Mouse (Mus musculus): Measurements from ENCODE around the gene Ccdc180. TPM values are rescaled to one million over a fixed set of nuclear protein-coding genes. Genes with fewer than 3 reads are reported as not detected.

Gene Ccdc180
- polyA plus RNA-seq, 1 experiment from 2014 or later = 0.14 TPM

GRCm38 (mm10) chr4:45981054-45981453 lies 91.0 kb downstream of the Ccdc180 start:
- Histone ChIP-seq H3K36me3 (ENCODE audit: control insufficient read depth, insufficient read depth) (0 out of 2 replicates have a peak, but pooled peaks cover 4% of the 10 kb centered on the region), H3K4me3 (ENCODE audit: low read depth, low read length) (no peak overlapping the region), H3K9me3 (ENCODE audit: control insufficient read depth) (no peaks in the 10 kb centered on the region), H3K4me1 (replicated peaks; ENCODE audit: control insufficient read depth, insufficient read depth, low read length) (no peaks in the 10 kb centered on the region; the same call in 1 of the 2 replicates), H3K27ac (ENCODE audit: low read depth, low read length) (no peak overlapping the region), H3K27me3 (replicated peaks; ENCODE audit: control insufficient read depth, insufficient read depth, low read length) (no peaks in the 10 kb centered on the region), H3K9ac (ENCODE audit: low read depth, low read length) (no peak overlapping the region), H3K4me2 (replicated peaks; ENCODE audit: low read depth) (no peak overlapping the region)
- ATAC-seq = no peak
- no peak for TF ChIP-seq CTCF (IDR thresholded peaks at IDR 0.05; ENCODE audit: low read depth)

GRCm38 (mm10) chr4:45990427-45991135 lies 100.5 kb downstream of the Ccdc180 start:
- Histone ChIP-seq H3K4me3 (ENCODE audit: low read depth, low read length) (no peak overlapping the region), H3K9me3 (ENCODE audit: control insufficient read depth) (no peaks in the 10 kb centered on the region), H3K4me2 (replicated peaks; ENCODE audit: low read depth) (no peak overlapping the region), H3K27ac (ENCODE audit: low read depth, low read length) (no peak overlapping the region), H3K4me1 (replicated peaks; ENCODE audit: control insufficient read depth, insufficient read depth, low read length) (no peaks in the 10 kb centered on the region; the same call in 1 of the 2 replicates), H3K36me3 (ENCODE audit: control insufficient read depth, insufficient read depth) (peaks cover 51% of the 10 kb centered on the region), H3K9ac (ENCODE audit: low read depth, low read length) (no peak overlapping the region), H3K27me3 (replicated peaks; ENCODE audit: control insufficient read depth, insufficient read depth, low read length) (no peaks in the 10 kb centered on the region)
- ATAC-seq = peak; percentile 54; the same call in 1 of the 2 replicates
- no peak for TF ChIP-seq CTCF (IDR thresholded peaks at IDR 0.05; ENCODE audit: low read depth)
- WGBS = 12% methylated on average over 6 of the region's 6 CpGs

GRCm38 (mm10) chr4:45998536-45998935 lies 108.4 kb downstream of the Ccdc180 start:
- 88% methylated on average over 4 of the region's 4 CpGs for WGBS
- TF ChIP-seq CTCF (IDR thresholded peaks at IDR 0.05; ENCODE audit: low read depth) = no peak

More at GRCm38 (mm10) chr4:45998536-45998935, 108.4 kb downstream of the Ccdc180 start:
- ATAC-seq = no peak
- Histone ChIP-seq H3K9ac (ENCODE audit: low read depth, low read length) (no peak overlapping the region), H3K27ac (ENCODE audit: low read depth, low read length) (no peak overlapping the region), H3K4me2 (replicated peaks; ENCODE audit: low read depth) (no peak overlapping the region), H3K27me3 (replicated peaks; ENCODE audit: control insufficient read depth, insufficient read depth, low read length) (no peaks in the 10 kb centered on the region), H3K9me3 (ENCODE audit: control insufficient read depth) (no peaks in the 10 kb centered on the region), H3K36me3 (ENCODE audit: control insufficient read depth, insufficient read depth) (peaks cover 36% of the 10 kb centered on the region), H3K4me1 (replicated peaks; ENCODE audit: control insufficient read depth, insufficient read depth, low read length) (no peaks in the 10 kb centered on the region), H3K4me3 (ENCODE audit: low read depth, low read length) (no peak overlapping the region)

Other genes starting within 250 kb of the Ccdc180 start
- gene Aldh1b1, start 91.3 kb upstream of the Ccdc180 start, polyA plus RNA-seq (2015; fragmentation: Nextera tagmentation; extraction: Ambion mirVana) = 350 and 391 TPM in 2 replicates
- 0.16 and 0.18 TPM in 2 replicates for gene Igfbpl1, start 63.4 kb upstream of the Ccdc180 start, polyA plus RNA-seq (2015; fragmentation: Nextera tagmentation; extraction: Ambion mirVana)
- 47.9 and 59.0 TPM in 2 replicates for gene Stra6l, start 41.6 kb upstream of the Ccdc180 start, polyA plus RNA-seq (2015; fragmentation: Nextera tagmentation; extraction: Ambion mirVana)
- gene Tdrd7, start 75.0 kb downstream of the Ccdc180 start, polyA plus RNA-seq (2015; fragmentation: Nextera tagmentation; extraction: Ambion mirVana) = 43.3 and 47.8 TPM in 2 replicates
- 4.7 and 5.2 TPM in 2 replicates for gene Tmod1, start 148.6 kb downstream of the Ccdc180 start, polyA plus RNA-seq (2015; fragmentation: Nextera tagmentation; extraction: Ambion mirVana)
- 21.1 and 21.7 TPM in 2 replicates for gene Ncbp1, start 248.3 kb downstream of the Ccdc180 start, polyA plus RNA-seq (2015; fragmentation: Nextera tagmentation; extraction: Ambion mirVana)
- gene Tstd2, start 248.4 kb downstream of the Ccdc180 start, polyA plus RNA-seq (2015; fragmentation: Nextera tagmentation; extraction: Ambion mirVana) = 10.4 and 13.9 TPM in 2 replicates

Measured in intestine, postnatal 0 days (tissue).